Mouse (Mus musculus) ZHBTc4 (cell line): ENCODE data around the gene Uts2.

Experiments
- DNase-seq: peaks from one replicate; pipeline ENCODE4 v3.0.0-alpha.2; 2011; ENCODE audit warnings: low read depth, low spot score

Uts2 gene

GRCm38 (mm10) chr4:150996797-150997196 lies at the start of gene Uts2:
TSS of gene Uts2 (plus strand) at chr4:150997097.
- DNase-seq: no peak

DNA sequence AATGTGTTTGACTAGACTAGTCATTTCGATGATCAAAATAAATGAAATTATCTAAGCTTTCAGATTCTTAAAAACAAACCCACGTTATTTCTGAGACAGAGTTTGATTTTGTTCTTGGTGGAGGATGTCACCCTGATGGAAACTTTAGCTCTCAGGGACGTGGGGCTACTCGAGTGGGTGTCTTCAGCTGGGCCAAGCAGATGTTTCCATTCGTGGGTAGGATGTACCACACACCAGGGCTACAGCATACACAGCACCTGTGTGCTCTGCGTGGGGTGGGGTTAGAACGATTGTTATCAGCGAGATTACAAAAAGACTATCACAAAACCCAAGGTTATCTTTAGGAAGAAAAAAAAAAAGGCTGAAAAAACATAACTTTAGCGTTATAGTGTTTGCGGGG lies 45.9 kb upstream of the Uts2 start:
- no peak for DNase-seq

DNA sequence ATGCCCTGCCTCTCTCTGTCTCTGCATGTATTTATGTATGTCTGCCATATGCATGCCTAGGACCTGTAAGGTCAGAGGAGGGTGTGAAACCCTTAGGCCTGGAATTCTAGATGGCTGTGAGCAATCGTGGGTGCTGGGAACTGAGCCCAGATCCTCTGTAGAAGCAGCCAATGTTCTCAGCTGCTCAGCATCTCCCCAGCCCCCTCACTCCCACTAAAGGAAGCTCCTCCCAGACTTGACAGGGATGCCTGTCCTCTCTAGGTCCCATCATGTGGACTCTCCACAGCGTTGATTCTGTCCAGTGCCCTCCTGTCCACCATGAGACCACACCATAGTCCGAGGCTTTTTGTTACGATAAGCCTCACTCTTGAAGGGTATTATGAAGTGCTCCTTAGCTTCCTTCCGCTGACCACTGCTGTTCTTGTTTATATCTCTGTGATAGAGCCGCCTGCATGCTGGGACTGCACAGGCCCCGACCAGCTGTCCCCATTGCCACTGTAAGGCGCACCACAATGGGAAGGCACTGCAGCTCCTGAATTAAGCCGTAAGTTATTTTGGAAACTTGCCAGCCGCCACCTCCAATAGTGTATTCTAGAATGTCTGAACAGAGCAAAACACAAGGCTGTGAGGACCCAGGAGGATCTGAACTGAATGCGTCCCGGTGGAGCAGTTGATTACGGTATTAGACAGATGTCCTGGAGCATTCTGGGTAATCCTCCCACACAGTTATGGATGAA lies 40.4 kb upstream of the Uts2 start:
- DNase-seq: no peak

GRCm38 (mm10) chr4:150957106-150957458 lies 39.8 kb upstream of the Uts2 start:
- DNase-seq: no peak

- DNase-seq: no peak
Observed at GRCm38 (mm10) chr4:150958536-150958935, 38.4 kb upstream of the Uts2 start.

GRCm38 (mm10) chr4:150962231-150962630 lies 34.7 kb upstream of the Uts2 start:
- DNase-seq: no peak

- peak; percentile 32 for DNase-seq
Observed at GRCm38 (mm10) chr4:150963711-150964110, 33.2 kb upstream of the Uts2 start.

- DNase-seq: peak; percentile 92
Observed at GRCm38 (mm10) chr4:150964635-150965554, 32.0 kb upstream of the Uts2 start.

DNA sequence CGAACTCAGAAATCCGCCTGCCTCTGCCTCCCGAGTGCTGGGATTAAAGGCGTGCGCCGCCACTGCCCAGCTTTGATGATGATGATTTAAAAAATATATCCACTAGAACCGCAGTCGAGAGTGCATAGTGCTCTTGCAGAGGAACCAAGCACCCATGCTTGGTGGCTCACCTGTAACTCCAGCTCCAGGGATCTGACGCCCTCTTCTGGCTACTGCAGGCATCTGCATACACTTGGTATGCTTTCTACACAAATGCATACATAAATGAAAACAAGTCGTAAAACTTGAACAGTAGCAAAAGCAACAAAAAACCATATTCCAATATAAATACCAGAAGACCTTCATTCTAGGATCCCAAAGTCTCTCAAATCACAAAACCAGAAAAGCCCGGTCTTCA lies 31.3 kb upstream of the Uts2 start:
- peak; percentile 58 for DNase-seq

- DNase-seq: peak; percentile 82
Observed at GRCm38 (mm10) chr4:150966556-150966955, 30.3 kb upstream of the Uts2 start.

DNA sequence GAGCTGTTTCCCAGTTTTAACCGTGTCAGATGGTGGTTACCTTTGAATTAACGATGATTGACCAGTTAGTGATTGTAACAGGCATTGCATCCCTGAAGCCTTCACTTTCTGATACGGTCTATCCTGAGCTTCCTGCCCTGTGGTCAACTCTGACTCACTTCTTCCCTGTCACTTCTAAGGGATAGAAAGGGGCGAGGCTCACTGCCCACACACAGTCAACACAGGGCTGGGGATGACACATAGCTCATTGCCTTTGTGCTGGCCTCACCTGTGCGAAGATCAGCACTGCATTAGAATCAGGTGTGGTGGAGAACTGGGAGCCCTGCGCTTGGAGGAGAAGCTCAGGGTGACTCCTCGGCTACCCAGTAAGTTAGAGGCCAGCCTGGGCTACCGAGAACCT lies 27.9 kb upstream of the Uts2 start:
- DNase-seq: no peak

GRCm38 (mm10) chr4:150973264-150973663 lies 23.6 kb upstream of the Uts2 start:
- no peak for DNase-seq

GRCm38 (mm10) chr4:150975145-150975544 lies 21.8 kb upstream of the Uts2 start:
- no peak for DNase-seq

DNA sequence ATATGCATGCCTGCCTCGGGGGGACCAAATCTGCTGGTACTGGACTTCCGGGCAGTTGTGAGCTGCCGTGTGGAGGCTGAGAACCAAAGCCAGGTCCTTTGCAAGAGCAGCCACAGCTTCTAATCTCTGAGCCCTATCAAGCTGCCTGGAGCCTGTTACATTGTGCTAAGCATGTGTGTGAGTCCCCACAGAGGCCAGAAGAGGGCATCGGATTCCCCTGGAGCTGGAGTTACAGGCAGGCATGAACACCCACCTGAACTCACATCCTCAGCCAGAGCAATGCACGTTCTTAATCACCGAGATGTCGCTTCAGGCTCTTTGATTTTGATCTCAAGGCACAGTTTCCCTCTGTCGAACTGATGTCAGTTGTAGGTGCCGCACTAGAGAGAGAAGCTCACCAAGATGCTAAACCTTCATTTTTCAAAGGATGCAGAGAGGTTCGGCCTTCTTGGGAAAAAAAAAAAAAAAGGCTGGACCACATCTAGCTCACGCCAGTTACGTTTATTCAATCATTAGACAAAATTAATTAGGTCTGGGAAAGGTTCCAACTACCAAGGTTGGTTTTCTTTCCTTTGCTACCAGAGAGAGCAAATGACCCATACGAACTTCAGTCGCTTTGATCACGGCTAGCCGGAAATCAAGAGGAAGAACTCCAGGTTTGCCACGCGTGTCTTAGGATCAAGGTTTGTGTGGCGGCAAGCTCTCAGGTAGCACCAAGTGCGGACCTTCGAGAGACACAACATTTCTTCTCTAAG lies 18.6 kb upstream of the Uts2 start:
- DNase-seq: peak; percentile 66

DNA sequence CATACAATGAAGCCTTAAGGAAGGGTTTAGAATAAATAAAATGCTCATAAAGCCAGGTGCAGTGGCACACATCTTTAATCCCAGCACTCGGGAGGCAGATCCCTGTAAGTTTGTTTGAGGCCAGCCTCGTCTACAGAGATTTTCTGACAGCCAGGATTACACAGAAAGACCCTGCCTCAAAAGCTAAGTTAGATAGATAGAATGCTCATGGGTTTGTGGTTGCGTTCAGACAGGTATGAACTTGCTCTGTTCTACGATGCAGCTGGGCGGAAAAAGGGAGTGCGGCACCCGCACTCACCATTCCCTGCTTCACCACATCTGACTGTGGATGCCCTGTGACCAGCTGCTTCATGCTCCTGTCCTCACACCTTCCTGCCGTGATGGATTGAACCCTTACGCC lies 17.4 kb upstream of the Uts2 start:
- DNase-seq: no peak

DNA sequence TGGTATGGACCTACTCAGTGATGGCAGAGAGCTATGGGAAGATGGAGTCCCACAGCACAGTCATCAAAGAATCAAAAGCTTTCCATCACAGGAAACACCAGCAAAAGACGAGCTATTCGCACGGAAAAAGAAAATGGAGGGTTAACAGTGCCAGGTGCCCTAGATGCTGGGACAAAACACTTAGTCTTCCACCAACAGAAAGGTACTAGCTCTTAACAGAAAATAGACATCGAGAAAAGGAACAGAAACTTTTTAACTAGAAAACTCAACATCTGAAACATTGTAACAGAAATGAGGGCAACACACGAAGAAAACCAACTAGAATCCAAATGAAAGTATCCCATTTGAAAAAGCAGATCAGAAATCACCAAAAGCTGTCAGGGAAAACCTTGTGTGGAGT lies 16.7 kb upstream of the Uts2 start:
- no peak for DNase-seq

DNA sequence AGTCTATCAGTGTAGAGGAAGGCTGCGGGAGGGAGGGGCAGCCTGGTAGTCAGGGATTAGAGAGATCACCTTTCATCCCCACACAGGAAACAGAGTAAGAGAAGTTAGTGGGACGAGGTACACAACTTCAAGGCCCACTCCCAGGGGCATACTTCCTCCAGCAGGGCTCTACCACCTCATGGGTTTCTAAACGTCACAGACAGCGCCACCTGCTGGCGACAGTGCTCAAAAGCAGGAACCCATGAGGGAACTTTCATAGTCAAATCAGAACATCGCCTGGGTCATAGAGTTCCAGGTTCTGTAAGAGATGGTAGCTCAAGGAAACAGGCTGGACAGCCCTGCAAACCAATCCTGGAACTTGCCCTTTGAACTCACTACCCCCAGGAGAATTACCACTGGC lies 6.7 kb upstream of the Uts2 start:
- DNase-seq: peak; percentile 89

- DNase-seq: no peak
Observed at GRCm38 (mm10) chr4:150998626-150999025, 1.7 kb downstream of the Uts2 start.

DNA sequence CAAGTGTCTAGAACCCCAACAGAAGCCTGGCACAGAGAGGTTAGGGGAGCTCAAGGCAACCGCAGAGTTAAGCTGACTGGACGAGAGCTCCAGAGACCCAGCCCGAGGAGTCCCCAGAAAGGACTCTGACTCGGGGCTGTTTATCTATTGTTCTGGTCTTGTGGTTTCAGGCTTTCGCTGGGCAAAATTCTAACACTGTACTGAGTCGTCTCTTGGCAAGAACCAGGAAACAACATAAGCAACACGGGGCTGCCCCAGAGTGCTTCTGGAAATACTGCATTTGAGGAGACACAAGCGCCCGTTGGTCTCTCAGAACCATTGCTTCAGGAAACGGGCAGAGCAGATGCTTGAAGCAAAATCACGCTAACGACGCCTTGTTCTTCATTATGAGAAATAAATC lies 4.5 kb downstream of the Uts2 start:
- DNase-seq: no peak

GRCm38 (mm10) chr4:151005656-151006318 lies 8.9 kb downstream of the Uts2 start:
- no peak for DNase-seq

- peak; percentile 76 for DNase-seq
Observed at GRCm38 (mm10) chr4:151006945-151007344, 10.0 kb downstream of the Uts2 start.

- DNase-seq: no peak
Observed at GRCm38 (mm10) chr4:151010316-151010715, 13.4 kb downstream of the Uts2 start.
